Mouse (Mus musculus) intestine, embryonic 16.5 days (tissue): ENCODE data around the gene Lmna. TPM values are rescaled to one million over a fixed set of nuclear protein-coding genes. Genes with fewer than 3 reads are reported as not detected.

ENCODE experiments used
- ATAC-seq: fragments of 200-750 bp; cut with Nextera tagmentation; 2 replicates; pipeline ENCODE4 v1.8.0; 2017; ENCODE audit warnings: moderate TSS enrichment, moderate library complexity
- H3K27ac ChIP-seq: fragments of 300-500 bp; sonication (generic); 2 replicates; pipeline ENCODE4 v1.5.1; 2014; ENCODE audit warnings: mild to moderate bottlenecking, low read length
- H3K27me3 ChIP-seq: fragments of 300-500 bp; sonication (generic); replicated peaks from 2 replicates; pipeline ENCODE4 v1.6.1; 2014; ENCODE audit warnings: low read length, control low read depth, mixed read lengths; ENCODE audit not compliant: control insufficient read depth, insufficient read depth
- H3K36me3 ChIP-seq: fragments of 300-500 bp; sonication (generic); 2 replicates; pipeline ENCODE4 v1.6.1; 2014; ENCODE audit warnings: low read length, control low read depth; ENCODE audit not compliant: control insufficient read depth, insufficient read depth
- H3K4me1 ChIP-seq: fragments of 300-500 bp; sonication (generic); 2 replicates; pipeline ENCODE4 v1.6.1; 2014; ENCODE audit warnings: low read length, control low read depth, mixed read lengths; ENCODE audit not compliant: control insufficient read depth, insufficient read depth
- H3K4me2 ChIP-seq: fragments of 300-500 bp; sonication (generic); 2 replicates; pipeline ENCODE4 v1.6.1; 2014; ENCODE audit warnings: low read depth, low read length, control low read depth
- H3K4me3 ChIP-seq: fragments of 300-500 bp; sonication (generic); 2 replicates; pipeline ENCODE4 v1.5.1; 2014; ENCODE audit warnings: mild to moderate bottlenecking, low read length
- H3K9ac ChIP-seq: fragments of 300-500 bp; sonication (generic); 2 replicates; pipeline ENCODE4 v1.6.1; 2014; ENCODE audit warnings: low read depth, low read length
- H3K9me3 ChIP-seq: fragments of 300-500 bp; sonication (generic); 2 replicates; pipeline ENCODE4 v1.6.1; 2016; ENCODE audit warnings: low read length, control low read depth; ENCODE audit not compliant: control insufficient read depth
- WGBS: fragments of 180-500 bp; shearing (Covaris S2); extraction: QIAGEN DNeasy Blood & Tissue Kit; methylation state at CpG from one replicate; pipeline ENCODE4 v1.1.7; 2014; 5-methylcytosine and 5-hydroxymethylcytosine counted together
- polyA plus RNA-seq: library from polyadenylated mRNA; unstranded; fragments of >200 nt; fragmentation: Nextera tagmentation; extraction: Ambion mirVana; gene quantifications from 2 replicates; pipeline ENCODE4 v1.2.1, GENCODE M21; 2015

The Lmna gene
- polyA plus RNA-seq, 1 experiment from 2014 or later: 127 TPM

DNA sequence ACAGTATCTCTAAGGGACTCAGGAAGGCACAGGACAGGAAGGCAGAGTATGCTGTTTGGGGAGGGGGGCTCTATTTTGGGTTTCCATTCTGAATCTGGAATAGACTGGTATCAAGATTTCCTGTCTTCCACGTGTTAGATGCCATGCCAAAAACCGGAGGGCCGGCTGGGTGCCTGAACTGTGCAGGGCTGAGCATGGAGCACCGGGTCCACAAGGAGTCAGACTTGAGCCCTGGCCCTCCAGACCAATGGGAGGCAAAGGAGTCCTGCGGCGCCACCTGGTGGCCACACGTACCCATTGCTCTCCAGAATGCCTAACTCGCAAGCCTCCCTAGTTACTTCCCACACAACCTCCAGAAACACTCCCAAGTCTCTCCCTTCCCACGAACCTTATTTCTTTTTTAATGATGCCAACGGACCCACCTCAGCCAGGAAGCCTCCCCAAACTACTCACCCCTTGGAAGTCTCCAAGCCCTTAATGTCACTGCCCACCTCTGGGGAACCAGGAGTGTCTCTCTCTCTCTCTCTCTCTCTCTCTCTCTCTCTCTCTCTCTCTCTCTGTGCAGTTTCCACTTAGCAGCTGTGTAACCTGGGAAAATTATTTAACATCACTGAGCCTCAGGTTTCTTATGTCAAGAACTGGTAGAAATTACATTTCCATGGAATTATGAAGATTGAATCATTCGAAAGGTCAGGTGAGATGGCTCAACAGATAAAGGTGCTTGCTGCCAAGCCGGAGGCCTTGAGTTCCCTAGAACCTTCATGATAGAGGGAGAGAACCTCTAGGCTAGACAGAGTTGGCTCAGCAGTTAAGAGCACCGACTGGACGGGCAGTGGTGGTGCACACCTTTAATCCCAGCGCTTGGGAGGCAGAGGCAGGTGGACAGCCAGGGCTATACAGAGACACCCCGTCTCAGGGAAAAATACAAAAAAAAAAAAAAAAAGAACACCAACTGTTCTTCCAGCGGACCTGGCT lies 16.7 kb upstream of the Lmna start:
- 34% methylated on average over 17 of the region's 17 CpGs for whole genome bisulfite sequencing
- H3K9ac ChIP-seq: no peak overlapping the region
- peak; percentile 69 for ATAC-seq
- no peak overlapping the region for H3K27ac ChIP-seq
- H3K4me2 ChIP-seq: 0 out of 2 replicates have a peak overlapping the region, but pooled peaks have one; percentile 0
- H3K4me1 ChIP-seq: peaks cover 30% of the 10 kb centered on the region
- H3K36me3 ChIP-seq: peaks cover 3% of the 10 kb centered on the region; the same call in 1 of the 2 replicates
- H3K27me3 ChIP-seq: no peaks in the 10 kb centered on the region
- H3K9me3 ChIP-seq: no peaks in the 10 kb centered on the region
- H3K4me3 ChIP-seq: no peak overlapping the region

DNA sequence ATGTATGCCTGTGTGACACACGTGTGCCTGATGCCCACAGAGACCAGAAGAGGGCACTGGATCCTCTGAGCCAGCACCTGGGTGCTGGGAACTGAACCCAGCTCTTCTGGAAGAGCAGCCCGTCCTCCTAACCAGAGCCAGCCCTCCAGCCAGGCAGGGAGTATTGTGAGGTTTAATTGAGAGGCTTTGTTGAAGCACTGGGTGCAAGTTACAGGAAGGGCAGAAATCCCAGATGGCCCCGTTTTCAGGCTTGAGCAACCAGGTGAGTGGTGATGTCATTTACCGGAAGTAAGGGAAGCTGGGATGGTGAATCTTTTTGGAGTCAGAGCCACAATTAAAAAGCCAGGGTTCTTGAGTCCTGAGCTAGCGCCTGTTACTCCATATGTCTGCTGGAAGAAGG lies 15.3 kb upstream of the Lmna start:
- no peaks in the 10 kb centered on the region for H3K9me3 ChIP-seq
- 87% methylated on average over 5 of the region's 5 CpGs for WGBS
- no peaks in the 10 kb centered on the region for H3K27me3 ChIP-seq
- peaks cover 23% of the 10 kb centered on the region for H3K4me1 ChIP-seq
- H3K4me2 ChIP-seq: no peak overlapping the region
- no peak overlapping the region for H3K27ac ChIP-seq
- no peak for ATAC-seq
- H3K36me3 ChIP-seq: peaks cover 3% of the 10 kb centered on the region; the same call in 1 of the 2 replicates
- no peak overlapping the region for H3K9ac ChIP-seq
- no peak overlapping the region for H3K4me3 ChIP-seq

GRCm38 (mm10) chr3:88523027-88523426 lies 13.3 kb upstream of the Lmna start:
- Histone ChIP-seq H3K27ac (no peak overlapping the region), H3K36me3 (peaks cover 3% of the 10 kb centered on the region; the same call in 1 of the 2 replicates), H3K9me3 (no peaks in the 10 kb centered on the region), H3K4me1 (peaks cover 12% of the 10 kb centered on the region), H3K4me3 (no peak overlapping the region), H3K4me2 (no peak overlapping the region), H3K9ac (no peak overlapping the region), H3K27me3 (no peaks in the 10 kb centered on the region)
- WGBS: 82% methylated on average over 8 of the region's 8 CpGs
- ATAC-seq: no peak

DNA sequence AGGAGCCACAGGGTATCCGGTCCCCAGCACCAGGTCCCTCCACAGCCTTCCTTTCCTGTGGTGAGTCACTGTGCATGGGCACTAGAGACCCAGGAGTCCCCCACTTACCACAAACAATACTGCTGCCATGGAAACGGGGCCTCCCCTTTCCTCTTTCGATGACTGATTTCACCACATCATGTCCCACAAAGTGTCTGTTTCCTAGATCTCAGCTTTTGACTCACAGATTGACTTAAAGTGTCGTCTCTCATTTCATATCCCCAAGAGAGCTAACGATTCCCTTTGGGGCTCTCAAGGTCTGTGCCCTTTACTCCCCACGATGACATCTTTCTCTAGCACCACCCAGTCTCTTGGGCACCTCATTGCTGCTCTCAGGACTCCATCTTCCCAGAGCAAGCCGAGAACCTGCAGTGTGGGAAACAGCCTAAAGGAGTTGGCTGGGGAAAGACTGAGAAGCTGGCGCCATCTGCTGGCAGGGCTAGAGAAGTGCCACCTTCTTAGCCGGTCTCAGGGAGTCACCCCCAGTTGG lies 12.1 kb upstream of the Lmna start:
- Histone ChIP-seq H3K36me3 (peaks cover 3% of the 10 kb centered on the region; the same call in 1 of the 2 replicates), H3K4me1 (peaks cover 6% of the 10 kb centered on the region; the same call in 1 of the 2 replicates), H3K4me3 (no peak overlapping the region), H3K27me3 (no peaks in the 10 kb centered on the region), H3K9ac (no peak overlapping the region), H3K9me3 (no peaks in the 10 kb centered on the region), H3K27ac (no peak overlapping the region), H3K4me2 (no peak overlapping the region)
- 29% methylated on average over 9 of the region's 9 CpGs for WGBS
- peak; percentile 17 for ATAC-seq

DNA sequence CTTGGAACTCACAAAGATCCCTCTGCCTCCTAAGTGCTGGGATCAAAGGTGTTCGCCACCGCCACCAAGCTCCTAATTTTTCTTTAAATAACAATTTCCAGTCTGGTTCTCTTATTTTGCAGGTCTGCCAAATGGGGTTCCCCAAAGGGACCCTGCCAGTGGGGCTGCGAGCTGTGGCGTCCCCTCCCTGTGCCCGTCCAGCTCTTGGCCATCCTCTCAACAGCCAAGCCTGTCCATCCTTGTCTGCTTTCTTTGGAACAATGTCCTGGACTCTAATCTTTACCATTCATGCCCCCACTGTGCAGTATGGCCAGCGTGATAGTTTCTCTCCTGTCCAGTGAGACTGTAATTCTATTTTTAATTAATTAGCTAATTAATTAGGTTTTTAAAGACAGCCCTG lies 11.4 kb upstream of the Lmna start:
- H3K9me3 ChIP-seq: no peaks in the 10 kb centered on the region
- no peak overlapping the region for H3K9ac ChIP-seq
- H3K4me2 ChIP-seq: no peak overlapping the region
- ATAC-seq: no peak
- H3K27me3 ChIP-seq: no peaks in the 10 kb centered on the region
- WGBS: 92% methylated on average over 6 of the region's 6 CpGs
- no peak overlapping the region for H3K27ac ChIP-seq
- peaks cover 3% of the 10 kb centered on the region; the same call in 1 of the 2 replicates for H3K36me3 ChIP-seq
- H3K4me3 ChIP-seq: no peak overlapping the region
- peaks cover 7% of the 10 kb centered on the region; the same call in 1 of the 2 replicates for H3K4me1 ChIP-seq

GRCm38 (mm10) chr3:88520078-88520477 lies 10.3 kb upstream of the Lmna start:
- H3K36me3 ChIP-seq: peaks cover 3% of the 10 kb centered on the region; the same call in 1 of the 2 replicates
- no peak overlapping the region for H3K4me3 ChIP-seq
- no peaks in the 10 kb centered on the region for H3K27me3 ChIP-seq
- H3K9ac ChIP-seq: no peak overlapping the region
- H3K4me2 ChIP-seq: no peak overlapping the region
- ATAC-seq: no peak
- H3K4me1 ChIP-seq: peaks cover 5% of the 10 kb centered on the region; the same call in 1 of the 2 replicates
- H3K9me3 ChIP-seq: no peaks in the 10 kb centered on the region
- H3K27ac ChIP-seq: no peak overlapping the region
- 84% methylated on average over 2 of the region's 2 CpGs for WGBS

DNA sequence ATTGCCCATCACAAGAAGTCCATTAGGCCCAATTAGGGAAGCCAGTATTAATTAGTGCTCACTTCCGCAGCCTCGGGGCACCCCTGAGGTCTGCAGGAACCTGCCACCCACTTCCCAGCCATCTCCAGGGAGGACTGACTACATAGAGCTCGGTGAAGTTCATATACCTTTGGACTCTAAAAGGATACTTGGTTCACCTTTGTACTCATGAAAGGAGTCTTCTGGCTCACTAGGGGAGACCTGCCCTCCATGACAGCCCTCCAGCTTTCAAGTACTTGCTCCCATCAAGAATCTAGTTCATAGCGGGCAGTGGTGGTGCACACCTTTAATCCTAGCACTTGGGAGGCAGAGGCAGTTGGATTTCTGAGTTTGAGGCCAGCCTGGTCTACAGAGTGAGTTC lies 8.7 kb upstream of the Lmna start:
- ATAC-seq: no peak
- no peaks in the 10 kb centered on the region for H3K9me3 ChIP-seq
- no peak overlapping the region for H3K4me3 ChIP-seq
- H3K4me1 ChIP-seq: peaks cover 16% of the 10 kb centered on the region
- WGBS: 71% methylated on average over 4 of the region's 4 CpGs
- no peak overlapping the region for H3K9ac ChIP-seq
- H3K27ac ChIP-seq: no peak overlapping the region
- H3K27me3 ChIP-seq: no peaks in the 10 kb centered on the region
- no peaks in the 10 kb centered on the region for H3K36me3 ChIP-seq
- no peak overlapping the region for H3K4me2 ChIP-seq

- Histone ChIP-seq H3K4me2 (no peak overlapping the region), H3K4me1 (peaks cover 34% of the 10 kb centered on the region), H3K4me3 (no peak overlapping the region), H3K36me3 (no peaks in the 10 kb centered on the region), H3K9me3 (no peaks in the 10 kb centered on the region), H3K27me3 (no peaks in the 10 kb centered on the region), H3K9ac (no peak overlapping the region), H3K27ac (no peak overlapping the region)
- WGBS: 58% methylated on average over 2 of the region's 2 CpGs
- no peak for ATAC-seq
Measured at GRCm38 (mm10) chr3:88516407-88516806, 6.7 kb upstream of the Lmna start.

DNA sequence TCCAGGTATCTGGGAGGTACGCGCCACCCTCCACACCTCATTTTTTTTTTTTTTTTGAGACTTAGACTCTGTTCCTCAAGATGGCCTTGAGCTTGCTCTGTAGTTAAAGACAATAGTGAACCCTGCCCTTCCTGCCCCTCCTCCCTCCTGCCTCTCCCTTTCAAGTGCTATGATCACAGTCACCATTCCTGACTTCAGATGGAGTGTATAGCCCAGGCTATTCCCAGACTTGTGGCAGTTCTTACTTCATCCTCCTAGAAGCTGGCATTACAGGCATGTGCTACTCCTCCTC lies 5.3 kb upstream of the Lmna start:
- H3K9me3 ChIP-seq: no peaks in the 10 kb centered on the region
- no peaks in the 10 kb centered on the region for H3K27me3 ChIP-seq
- no peak overlapping the region for H3K9ac ChIP-seq
- peaks cover 43% of the 10 kb centered on the region for H3K4me1 ChIP-seq
- no peaks in the 10 kb centered on the region for H3K36me3 ChIP-seq
- ATAC-seq: 0 out of 2 replicates have a peak, but pooled peaks have one; percentile 33
- WGBS: 66% methylated on average over 2 of the region's 2 CpGs
- no peak overlapping the region for H3K4me2 ChIP-seq
- H3K4me3 ChIP-seq: no peak overlapping the region
- H3K27ac ChIP-seq: no peak overlapping the region
